Mouse (Mus musculus): ENCODE measurements at regions not wholly inside any gene's neighbourhood (a gene's known extent, or its start where the extent isn't known, plus 50 kb on each side); places are given as distances from the start of the nearest gene placed in this dataset.

- no peak for DNase-seq
Observed at GRCm38 (mm10) chr11:43370025-43370424, 56.0 kb downstream of the Pttg1 start.

- no peak for DNase-seq
Observed at GRCm38 (mm10) chr11:43368346-43368745, 57.7 kb downstream of the Pttg1 start.

GRCm38 (mm10) chr11:43361858-43362257 is 64.2 kb downstream of the Pttg1 start:
- DNase-seq: no peak

- DNase-seq: peak in 1 of 2 experiments; percentile 16
Observed at GRCm38 (mm10) chr11:43358390-43359291, 67.4 kb downstream of the Pttg1 start.

GRCm38 (mm10) chr11:43353602-43354001 is 72.4 kb downstream of the Pttg1 start:
- no peak for DNase-seq

GRCm38 (mm10) chr11:43353030-43353429 is 73.0 kb downstream of the Pttg1 start:
- DNase-seq: no peak

GRCm38 (mm10) chr11:43351818-43352217 is 74.2 kb downstream of the Pttg1 start:
- DNase-seq: no peak

GRCm38 (mm10) chr11:43351348-43351747 is 74.7 kb downstream of the Pttg1 start:
- DNase-seq: no peak

- no peak for DNase-seq
Observed at GRCm38 (mm10) chr11:43350242-43350641, 75.8 kb downstream of the Pttg1 start.

GRCm38 (mm10) chr11:43349564-43349963 is 76.5 kb downstream of the Pttg1 start:
- no peak for DNase-seq

GRCm38 (mm10) chr11:43348571-43348970 is 77.5 kb downstream of the Pttg1 start:
- peak; percentile 95 to 96 for DNase-seq

- no peak for DNase-seq
Observed at GRCm38 (mm10) chr11:43346489-43346888, 79.6 kb downstream of the Pttg1 start.

GRCm38 (mm10) chr11:43344767-43345561 is 81.1 kb downstream of the Pttg1 start:
- peak; percentile 13 to 19 for DNase-seq

- DNase-seq: no peak
Observed at GRCm38 (mm10) chr11:43343574-43343973, 82.5 kb downstream of the Pttg1 start.

- DNase-seq: no peak
Observed at GRCm38 (mm10) chr11:43338377-43338993, 87.6 kb downstream of the Pttg1 start.

- no peak for DNase-seq
Observed at GRCm38 (mm10) chr11:43335668-43336265, 90.3 kb downstream of the Pttg1 start.

- DNase-seq: no peak
Observed at GRCm38 (mm10) chr11:43333547-43333946, 92.5 kb downstream of the Pttg1 start.

GRCm38 (mm10) chr11:43313996-43314395 is 112.1 kb downstream of the Pttg1 start:
- DNase-seq: peak; percentile 44 to 64
